ENCODE assay signal across 8 mouse cellular contexts in the genomic region with DNA sequence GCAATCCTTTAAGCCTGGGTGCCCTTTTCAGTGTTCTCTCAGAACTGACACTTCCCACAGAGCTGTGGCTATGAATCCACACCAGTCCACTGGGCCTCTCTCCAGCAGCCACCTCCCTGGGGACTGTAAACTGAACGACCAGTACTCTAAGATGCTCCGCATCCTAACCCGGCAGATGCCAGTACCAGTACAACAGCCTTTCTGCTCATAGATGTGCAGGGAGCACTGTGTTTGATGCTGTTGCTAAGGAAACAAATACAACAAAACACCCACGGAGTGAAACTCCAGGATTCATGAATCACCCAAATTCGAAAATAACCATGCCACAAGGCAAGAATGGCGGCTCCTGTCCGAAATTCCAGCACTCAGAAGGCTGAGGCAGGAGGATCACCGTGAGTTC.
DNase-seq lines count a peak whose midpoint lies in the region.

No protein-coding gene starts in this region.

- peak; percentile 10 for DNase-seq in adrenal gland, postnatal 14 days
- DNase-seq in adrenal gland, postnatal 36 days: no peak
- peak; percentile 74 for DNase-seq in gastrocnemius, adult 18-20 months (ENCODE audit: low spot score)
- DNase-seq in layer of hippocampus, adult 11-12 months (ENCODE audit: low spot score): peak; percentile 59
- peak; percentile 44 for DNase-seq in lung, postnatal 10 days
- DNase-seq in cerebellum, postnatal 25 days: no peak
- no peak for DNase-seq in spleen, adult 12 weeks (ENCODE audit: low spot score)
- DNase-seq in cerebellum, postnatal 4 days (ENCODE audit: low spot score in 2 of 2): no peak

Comparison
In these comparisons a context has a peak if more than half of its experiments do, and no peak if none do; other contexts are left out.
1. DNase-seq: peak in adrenal gland, postnatal 14 days (single experiment), gastrocnemius, adult 18-20 months (single experiment), layer of hippocampus, adult 11-12 months (single experiment) and lung, postnatal 10 days (single experiment); none in adrenal gland, postnatal 36 days (0 of 2), cerebellum, postnatal 25 days (0 of 2), spleen, adult 12 weeks (single experiment) and cerebellum, postnatal 4 days (0 of 2).